Mouse (Mus musculus): Measurements from ENCODE around the gene Mmp14. TPM values are rescaled to one million over a fixed set of nuclear protein-coding genes. Genes with fewer than 3 reads are reported as not detected.

The Mmp14 gene
- polyA plus RNA-seq, 1 experiment from 2014 or later: 53.7 TPM

GRCm38 (mm10) chr14:54387546-54387945 is 43.9 kb upstream of the Mmp14 start:
- no peaks in the 10 kb centered on the region for H3K27me3 ChIP-seq (replicated peaks; ENCODE audit: control insufficient read depth, insufficient read depth, low read length)
- ATAC-seq: peak; percentile 41
- peak overlapping the region; percentile 86 for H3K27ac ChIP-seq (ENCODE audit: low read depth, low read length)
- TF ChIP-seq CTCF (IDR thresholded peaks at IDR 0.05; ENCODE audit: low read depth): no peak
- peak overlapping the region; percentile 13; the same call in 1 of the 2 replicates for H3K4me2 ChIP-seq (replicated peaks; ENCODE audit: low read depth)
- H3K4me1 ChIP-seq (replicated peaks; ENCODE audit: control insufficient read depth, insufficient read depth, low read length): peaks cover 16% of the 10 kb centered on the region
- WGBS: 42% methylated on average over 6 of the region's 6 CpGs
- H3K36me3 ChIP-seq (ENCODE audit: control insufficient read depth, insufficient read depth): 0 out of 2 replicates have a peak, but pooled peaks cover 4% of the 10 kb centered on the region
- no peak overlapping the region for H3K9ac ChIP-seq (ENCODE audit: low read depth, low read length)
- no peaks in the 10 kb centered on the region for H3K9me3 ChIP-seq (ENCODE audit: control insufficient read depth)
- no peak overlapping the region for H3K4me3 ChIP-seq (ENCODE audit: low read depth, low read length)

- no peak for TF ChIP-seq CTCF (IDR thresholded peaks at IDR 0.05; ENCODE audit: low read depth)
- Histone ChIP-seq H3K4me3 (ENCODE audit: low read depth, low read length) (no peak overlapping the region), H3K9me3 (ENCODE audit: control insufficient read depth) (no peaks in the 10 kb centered on the region), H3K36me3 (ENCODE audit: control insufficient read depth, insufficient read depth) (peaks cover 9% of the 10 kb centered on the region; the same call in 1 of the 2 replicates), H3K27me3 (replicated peaks; ENCODE audit: control insufficient read depth, insufficient read depth, low read length) (no peaks in the 10 kb centered on the region), H3K4me1 (replicated peaks; ENCODE audit: control insufficient read depth, insufficient read depth, low read length) (peaks cover 8% of the 10 kb centered on the region), H3K27ac (ENCODE audit: low read depth, low read length) (no peak overlapping the region), H3K9ac (ENCODE audit: low read depth, low read length) (no peak overlapping the region), H3K4me2 (replicated peaks; ENCODE audit: low read depth) (no peak overlapping the region)
- no peak for ATAC-seq
- 49% methylated on average over 6 of the region's 6 CpGs for WGBS
These were observed 40.6 kb upstream of the Mmp14 start for GRCm38 (mm10) chr14:54390843-54391242.

- Histone ChIP-seq H3K27ac (ENCODE audit: low read depth, low read length) (no peak overlapping the region), H3K4me2 (replicated peaks; ENCODE audit: low read depth) (no peak overlapping the region), H3K9ac (ENCODE audit: low read depth, low read length) (no peak overlapping the region), H3K4me1 (replicated peaks; ENCODE audit: control insufficient read depth, insufficient read depth, low read length) (peaks cover 3% of the 10 kb centered on the region; the same call in 1 of the 2 replicates), H3K9me3 (ENCODE audit: control insufficient read depth) (no peaks in the 10 kb centered on the region), H3K4me3 (ENCODE audit: low read depth, low read length) (no peak overlapping the region), H3K36me3 (ENCODE audit: control insufficient read depth, insufficient read depth) (peaks cover 18% of the 10 kb centered on the region; the same call in 1 of the 2 replicates), H3K27me3 (replicated peaks; ENCODE audit: control insufficient read depth, insufficient read depth, low read length) (no peaks in the 10 kb centered on the region)
- TF ChIP-seq CTCF (IDR thresholded peaks at IDR 0.05; ENCODE audit: low read depth): no peak
- ATAC-seq: no peak
- 72% methylated on average over 3 of the region's 3 CpGs for WGBS
These were observed 37.6 kb upstream of the Mmp14 start for GRCm38 (mm10) chr14:54393794-54394193.

DNA sequence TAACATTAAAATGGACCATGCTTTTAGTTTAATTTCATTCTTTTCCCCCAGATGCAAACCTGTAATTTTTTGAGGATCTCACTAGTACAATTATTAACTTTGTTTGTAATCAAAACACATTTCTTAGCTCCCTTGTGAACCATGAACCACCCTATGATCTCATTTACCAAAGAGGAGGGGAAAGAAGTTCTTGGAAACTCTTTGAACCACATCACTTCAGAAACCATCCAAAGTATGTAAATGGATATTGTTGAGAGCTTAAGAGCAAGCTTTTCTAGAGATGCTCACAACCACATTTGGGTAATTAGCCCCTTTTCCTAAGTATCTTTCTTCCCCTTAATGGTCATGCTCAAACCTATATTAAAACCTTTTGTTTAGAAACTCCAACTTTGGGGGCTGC is 37.1 kb upstream of the Mmp14 start:
- H3K9ac ChIP-seq (ENCODE audit: low read depth, low read length): no peak overlapping the region
- no peak overlapping the region for H3K4me2 ChIP-seq (replicated peaks; ENCODE audit: low read depth)
- no peak for TF ChIP-seq CTCF (IDR thresholded peaks at IDR 0.05; ENCODE audit: low read depth)
- H3K9me3 ChIP-seq (ENCODE audit: control insufficient read depth): no peaks in the 10 kb centered on the region
- no peak overlapping the region for H3K4me3 ChIP-seq (ENCODE audit: low read depth, low read length)
- no peak for ATAC-seq
- H3K4me1 ChIP-seq (replicated peaks; ENCODE audit: control insufficient read depth, insufficient read depth, low read length): no peaks in the 10 kb centered on the region; the same call in 1 of the 2 replicates
- no peak overlapping the region for H3K27ac ChIP-seq (ENCODE audit: low read depth, low read length)
- H3K36me3 ChIP-seq (ENCODE audit: control insufficient read depth, insufficient read depth): peaks cover 18% of the 10 kb centered on the region; the same call in 1 of the 2 replicates
- H3K27me3 ChIP-seq (replicated peaks; ENCODE audit: control insufficient read depth, insufficient read depth, low read length): no peaks in the 10 kb centered on the region

- Histone ChIP-seq H3K27ac (ENCODE audit: low read depth, low read length) (no peak overlapping the region; the same call in 1 of the 2 replicates), H3K9me3 (ENCODE audit: control insufficient read depth) (no peaks in the 10 kb centered on the region), H3K36me3 (ENCODE audit: control insufficient read depth, insufficient read depth) (peaks cover 18% of the 10 kb centered on the region; the same call in 1 of the 2 replicates), H3K4me1 (replicated peaks; ENCODE audit: control insufficient read depth, insufficient read depth, low read length) (no peaks in the 10 kb centered on the region; the same call in 1 of the 2 replicates), H3K9ac (ENCODE audit: low read depth, low read length) (no peak overlapping the region), H3K27me3 (replicated peaks; ENCODE audit: control insufficient read depth, insufficient read depth, low read length) (no peaks in the 10 kb centered on the region), H3K4me2 (replicated peaks; ENCODE audit: low read depth) (no peak overlapping the region), H3K4me3 (ENCODE audit: low read depth, low read length) (no peak overlapping the region)
- ATAC-seq: peak; percentile 23; the same call in 1 of the 2 replicates
- 44% methylated on average over 7 of the region's 7 CpGs for WGBS
- no peak for TF ChIP-seq CTCF (IDR thresholded peaks at IDR 0.05; ENCODE audit: low read depth)
These were observed 34.7 kb upstream of the Mmp14 start for GRCm38 (mm10) chr14:54396685-54397084.

GRCm38 (mm10) chr14:54397872-54398527 is 33.4 kb upstream of the Mmp14 start:
- H3K9ac ChIP-seq (ENCODE audit: low read depth, low read length): no peak overlapping the region
- no peak for TF ChIP-seq CTCF (IDR thresholded peaks at IDR 0.05; ENCODE audit: low read depth)
- WGBS: 75% methylated on average over 7 of the region's 7 CpGs
- no peaks in the 10 kb centered on the region for H3K27me3 ChIP-seq (replicated peaks; ENCODE audit: control insufficient read depth, insufficient read depth, low read length)
- no peaks in the 10 kb centered on the region for H3K9me3 ChIP-seq (ENCODE audit: control insufficient read depth)
- H3K4me2 ChIP-seq (replicated peaks; ENCODE audit: low read depth): no peak overlapping the region
- H3K36me3 ChIP-seq (ENCODE audit: control insufficient read depth, insufficient read depth): peaks cover 21% of the 10 kb centered on the region; the same call in 1 of the 2 replicates
- no peak for ATAC-seq
- H3K27ac ChIP-seq (ENCODE audit: low read depth, low read length): no peak overlapping the region
- H3K4me3 ChIP-seq (ENCODE audit: low read depth, low read length): no peak overlapping the region
- no peaks in the 10 kb centered on the region; the same call in 1 of the 2 replicates for H3K4me1 ChIP-seq (replicated peaks; ENCODE audit: control insufficient read depth, insufficient read depth, low read length)

Data from intestine, postnatal 0 days (tissue).